ENCODE assay signal across 8 mouse cellular contexts in genomic region chr4:129672878-129673449, GRCm38 (mm10). TPM values are rescaled to one million over a fixed set of nuclear protein-coding genes. Genes with fewer than 3 reads are reported as not detected.
DNase-seq lines count a peak whose midpoint lies in the region; ATAC-seq lines count a peak whose summit lies in the region.

No protein-coding gene starts in this region.

- peak overlapping the region; percentile 97; the same call in 1 of the 2 replicates for H3K27ac ChIP-seq in kidney, embryonic 14.5 days (ENCODE audit: low read depth, low read length)
- H3K27ac ChIP-seq in intestine, embryonic 14.5 days (ENCODE audit: low read depth), result peak overlapping the region; percentile 94
- peak overlapping the region; percentile 90 for H3K27ac ChIP-seq in midbrain, embryonic 16.5 days (ENCODE audit: low read length)

- H3K27me3 ChIP-seq in kidney, embryonic 14.5 days (ENCODE audit: control insufficient read depth, insufficient read depth, low read length), result no peaks in the 10 kb centered on the region
- H3K27me3 ChIP-seq in intestine, embryonic 14.5 days (replicated peaks; ENCODE audit: control insufficient read depth, insufficient read depth, low read length), result no peaks in the 10 kb centered on the region
- no peaks in the 10 kb centered on the region for H3K27me3 ChIP-seq in midbrain, embryonic 16.5 days (ENCODE audit: control insufficient read depth, insufficient read depth, low read depth, low read length)

- intact Hi-C loops in gastrocnemius, postnatal 14 days (cut with DNase I; ENCODE audit: low total_unique reads), result no loop called here

- DNase-seq in kidney, adult 8-10 months, result no peak
- DNase-seq in intestine, embryonic 14.5 days (ENCODE audit: low spot score), result no peak
- no peak for DNase-seq in retina, postnatal 1 day
- DNase-seq in gastrocnemius, postnatal 14 days, result no peak
- no peak for DNase-seq in thymus, postnatal 14 days

- ATAC-seq in kidney, embryonic 14.5 days (ENCODE audit: low FRiP score, low TSS enrichment), result no peak
- peak; percentile 54 for ATAC-seq in common myeloid progenitor, adult 5-6 weeks (replicated peaks; ENCODE audit: low read depth, poor library complexity, severe bottlenecking)
- no peak for ATAC-seq in intestine, embryonic 14.5 days (replicated peaks; ENCODE audit: low FRiP score, low TSS enrichment, low read depth)
- ATAC-seq in midbrain, embryonic 16.5 days, result no peak

- H3K4me1 ChIP-seq in kidney, embryonic 14.5 days (ENCODE audit: control insufficient read depth, insufficient read depth, low read length), result peaks cover 5% of the 10 kb centered on the region; the same call in 1 of the 2 replicates
- H3K4me1 ChIP-seq in intestine, embryonic 14.5 days (replicated peaks; ENCODE audit: control insufficient read depth, insufficient read depth, low read length), result peaks cover 17% of the 10 kb centered on the region
- H3K4me1 ChIP-seq in midbrain, embryonic 16.5 days (ENCODE audit: control insufficient read depth, insufficient read depth, low read length), result peaks cover 16% of the 10 kb centered on the region; the same call in 1 of the 2 replicates

- H3K4me3 ChIP-seq in kidney, embryonic 14.5 days (ENCODE audit: low read length), result peak overlapping the region; percentile 99
- peak overlapping the region; percentile 77 for H3K4me3 ChIP-seq in intestine, embryonic 14.5 days (ENCODE audit: low read depth, low read length)
- H3K4me3 ChIP-seq in midbrain, embryonic 16.5 days (ENCODE audit: low read depth, low read length), result peak overlapping the region; percentile 85

- WGBS in kidney, embryonic 14.5 days, result 2% methylated on average over 10 of the region's 10 CpGs
- WGBS in intestine, embryonic 14.5 days, result 4% methylated on average over 10 of the region's 10 CpGs
- 6% methylated on average over 10 of the region's 10 CpGs for WGBS in midbrain, embryonic 16.5 days

- peaks cover 23% of the 10 kb centered on the region for H3K36me3 ChIP-seq in kidney, embryonic 14.5 days (ENCODE audit: control insufficient read depth, insufficient read depth, low read length)
- peaks cover 24% of the 10 kb centered on the region for H3K36me3 ChIP-seq in intestine, embryonic 14.5 days (ENCODE audit: control insufficient read depth, insufficient read depth, low read length)
- peaks cover 17% of the 10 kb centered on the region for H3K36me3 ChIP-seq in midbrain, embryonic 16.5 days (ENCODE audit: control insufficient read depth, insufficient read depth, low read length)

- H3K9me3 ChIP-seq in kidney, embryonic 14.5 days (ENCODE audit: control insufficient read depth, low read length), result no peaks in the 10 kb centered on the region
- H3K9me3 ChIP-seq in intestine, embryonic 14.5 days (ENCODE audit: control insufficient read depth, low read length), result no peaks in the 10 kb centered on the region
- no peaks in the 10 kb centered on the region for H3K9me3 ChIP-seq in midbrain, embryonic 16.5 days (replicated peaks; ENCODE audit: control insufficient read depth, low read length, poor library complexity, severe bottlenecking)

- H3K9ac ChIP-seq in kidney, embryonic 14.5 days (ENCODE audit: low read depth, low read length), result peak overlapping the region; percentile 98; the same call in 1 of the 2 replicates
- peak overlapping the region; percentile 77 for H3K9ac ChIP-seq in intestine, embryonic 14.5 days (ENCODE audit: low read length)
- H3K9ac ChIP-seq in midbrain, embryonic 16.5 days (ENCODE audit: low read depth, low read length), result peak overlapping the region; percentile 93

- H3K4me2 ChIP-seq in kidney, embryonic 14.5 days (replicated peaks; ENCODE audit: low read depth, low read length), result peak overlapping the region; percentile 80
- peak overlapping the region; percentile 97 for H3K4me2 ChIP-seq in intestine, embryonic 14.5 days (ENCODE audit: low read length)
- H3K4me2 ChIP-seq in midbrain, embryonic 16.5 days (ENCODE audit: low read length), result peak overlapping the region; percentile 73

RNA-seq across cellular contexts. Expression of gene Kpna6, which starts 0.4 kb away (rescaled TPM):
- polyA plus RNA-seq in kidney, embryonic 14.5 days (2014; fragmentation: Nextera tagmentation; extraction: Ambion mirVana), result 13.2 and 14.7 TPM in 2 replicates
- 21.9 and 26.2 TPM in 2 replicates for total RNA-seq in common myeloid progenitor, adult 5-6 weeks (2017)
- 13.3 and 13.4 TPM in 2 replicates for polyA plus RNA-seq in intestine, embryonic 14.5 days (2014; fragmentation: Nextera tagmentation; extraction: Ambion mirVana)
- 18.6 and 19.3 TPM in 2 replicates for polyA plus RNA-seq in midbrain, embryonic 16.5 days (2015; fragmentation: Nextera tagmentation; extraction: Ambion mirVana)
- total RNA-seq in gastrocnemius, postnatal 14 days (2021), result 10 to 100 TPM; 62.8 to 64.2 TPM

RNA-seq across cellular contexts. Expression of gene Tmem39b, which starts 23.7 kb away (rescaled TPM):
- polyA plus RNA-seq in kidney, embryonic 14.5 days (2014; fragmentation: Nextera tagmentation; extraction: Ambion mirVana), result 27.2 and 49.0 TPM in 2 replicates
- total RNA-seq in common myeloid progenitor, adult 5-6 weeks (2017), result 7.9 and 9.6 TPM in 2 replicates
- 26.6 and 28.9 TPM in 2 replicates for polyA plus RNA-seq in intestine, embryonic 14.5 days (2014; fragmentation: Nextera tagmentation; extraction: Ambion mirVana)
- 16.8 and 18.2 TPM in 2 replicates for polyA plus RNA-seq in midbrain, embryonic 16.5 days (2015; fragmentation: Nextera tagmentation; extraction: Ambion mirVana)
- 1 to 10 TPM; 1.9 to 3.7 TPM for total RNA-seq in gastrocnemius, postnatal 14 days (2021)

RNA-seq across cellular contexts. Expression of gene Txlna, which starts 32.1 kb away (rescaled TPM):
- polyA plus RNA-seq in kidney, embryonic 14.5 days (2014; fragmentation: Nextera tagmentation; extraction: Ambion mirVana), result 44.9 and 103 TPM in 2 replicates
- total RNA-seq in common myeloid progenitor, adult 5-6 weeks (2017), result 112 and 134 TPM in 2 replicates
- polyA plus RNA-seq in intestine, embryonic 14.5 days (2014; fragmentation: Nextera tagmentation; extraction: Ambion mirVana), result 81.7 and 92.8 TPM in 2 replicates
- polyA plus RNA-seq in midbrain, embryonic 16.5 days (2015; fragmentation: Nextera tagmentation; extraction: Ambion mirVana), result 42.5 and 49.8 TPM in 2 replicates
- total RNA-seq in gastrocnemius, postnatal 14 days (2021), result 10 to 100 TPM; 25.5 to 28.6 TPM

RNA-seq across cellular contexts. Expression of gene Ccdc28b, which starts 49.2 kb away (rescaled TPM):
- 48.6 and 56.0 TPM in 2 replicates for polyA plus RNA-seq in kidney, embryonic 14.5 days (2014; fragmentation: Nextera tagmentation; extraction: Ambion mirVana)
- 48.6 and 59.3 TPM in 2 replicates for total RNA-seq in common myeloid progenitor, adult 5-6 weeks (2017)
- polyA plus RNA-seq in intestine, embryonic 14.5 days (2014; fragmentation: Nextera tagmentation; extraction: Ambion mirVana), result 43.1 and 45.5 TPM in 2 replicates
- polyA plus RNA-seq in midbrain, embryonic 16.5 days (2015; fragmentation: Nextera tagmentation; extraction: Ambion mirVana), result 172 and 183 TPM in 2 replicates
- 10 to 100 TPM; 58.0 to 66.8 TPM for total RNA-seq in gastrocnemius, postnatal 14 days (2021)

RNA-seq across cellular contexts. Expression of gene Iqcc, which starts 54.1 kb away (rescaled TPM):
- 30.1 and 30.6 TPM in 2 replicates for polyA plus RNA-seq in kidney, embryonic 14.5 days (2014; fragmentation: Nextera tagmentation; extraction: Ambion mirVana)
- 11.1 and 17.1 TPM in 2 replicates for total RNA-seq in common myeloid progenitor, adult 5-6 weeks (2017)
- 26.2 and 26.4 TPM in 2 replicates for polyA plus RNA-seq in intestine, embryonic 14.5 days (2014; fragmentation: Nextera tagmentation; extraction: Ambion mirVana)
- 28.0 and 33.1 TPM in 2 replicates for polyA plus RNA-seq in midbrain, embryonic 16.5 days (2015; fragmentation: Nextera tagmentation; extraction: Ambion mirVana)
- total RNA-seq in gastrocnemius, postnatal 14 days (2021), result 10 to 100 TPM; 10.4 to 11.8 TPM
